Mouse (Mus musculus) limb, embryonic 11.5 days (tissue): ENCODE data around the gene Dnajc13. TPM values are rescaled to one million over a fixed set of nuclear protein-coding genes. Genes with fewer than 3 reads are reported as not detected.

ENCODE experiments used
- ATAC-seq: fragments of 200-750 bp; cut with Nextera tagmentation; 2 replicates; pipeline ENCODE4 v1.8.0; 2017; ENCODE audit warnings: low read depth; ENCODE audit not compliant: insufficient number of reproducible peaks, low FRiP score, low TSS enrichment
- DNase-seq: peaks from one replicate; pipeline ENCODE4 v3.0.0-alpha.2; 2015; ENCODE audit warnings: low spot score
- H3K27ac ChIP-seq: fragments of 300-500 bp; sonication (generic); replicated peaks from 2 replicates; pipeline ENCODE4 v1.5.1; 2014; ENCODE audit warnings: low read depth, mild to moderate bottlenecking, low read length
- H3K27me3 ChIP-seq: fragments of 300-500 bp; sonication (generic); 2 replicates; pipeline ENCODE4 v1.6.1; 2014; ENCODE audit warnings: mild to moderate bottlenecking, low read length, mixed read lengths; ENCODE audit not compliant: control insufficient read depth, insufficient read depth
- H3K36me3 ChIP-seq: fragments of 300-500 bp; sonication (generic); 2 replicates; pipeline ENCODE4 v1.6.1; 2014; ENCODE audit warnings: mild to moderate bottlenecking, low read length, moderate library complexity, mixed read lengths; ENCODE audit not compliant: control insufficient read depth, insufficient read depth
- H3K4me1 ChIP-seq: fragments of 300-500 bp; sonication (generic); 2 replicates; pipeline ENCODE4 v1.6.1; 2014; ENCODE audit warnings: low read length, mixed read lengths; ENCODE audit not compliant: control insufficient read depth, insufficient read depth
- H3K4me2 ChIP-seq: fragments of 300-500 bp; sonication (generic); 2 replicates; pipeline ENCODE4 v1.6.1; 2014; ENCODE audit warnings: low read depth, mild to moderate bottlenecking, moderate library complexity; ENCODE audit not compliant: severe bottlenecking
- H3K4me3 ChIP-seq: fragments of 300-500 bp; sonication (generic); 2 replicates; pipeline ENCODE4 v1.5.1; 2014; ENCODE audit warnings: low read depth, low read length
- H3K9ac ChIP-seq: fragments of 300-500 bp; sonication (generic); 2 replicates; pipeline ENCODE4 v1.6.1; 2014; ENCODE audit warnings: mild to moderate bottlenecking, low read length
- H3K9me3 ChIP-seq: fragments of 300-500 bp; sonication (generic); 2 replicates; pipeline ENCODE4 v1.6.1; 2016; ENCODE audit warnings: low read length; ENCODE audit not compliant: control insufficient read depth
- WGBS: fragments of 180-500 bp; shearing (Covaris S2); extraction: QIAGEN DNeasy Blood & Tissue Kit; methylation state at CpG from one replicate; pipeline ENCODE4 v1.1.7; 2014; 5-methylcytosine and 5-hydroxymethylcytosine counted together
- polyA plus RNA-seq: library from polyadenylated mRNA; unstranded; fragments of >200 nt; fragmentation: Nextera tagmentation; extraction: Ambion mirVana; gene quantifications from 2 replicates; pipeline ENCODE4 v1.2.1, GENCODE M21; 2014

The Dnajc13 gene
- polyA plus RNA-seq: 27.3 and 27.7 TPM in 2 replicates

DNA sequence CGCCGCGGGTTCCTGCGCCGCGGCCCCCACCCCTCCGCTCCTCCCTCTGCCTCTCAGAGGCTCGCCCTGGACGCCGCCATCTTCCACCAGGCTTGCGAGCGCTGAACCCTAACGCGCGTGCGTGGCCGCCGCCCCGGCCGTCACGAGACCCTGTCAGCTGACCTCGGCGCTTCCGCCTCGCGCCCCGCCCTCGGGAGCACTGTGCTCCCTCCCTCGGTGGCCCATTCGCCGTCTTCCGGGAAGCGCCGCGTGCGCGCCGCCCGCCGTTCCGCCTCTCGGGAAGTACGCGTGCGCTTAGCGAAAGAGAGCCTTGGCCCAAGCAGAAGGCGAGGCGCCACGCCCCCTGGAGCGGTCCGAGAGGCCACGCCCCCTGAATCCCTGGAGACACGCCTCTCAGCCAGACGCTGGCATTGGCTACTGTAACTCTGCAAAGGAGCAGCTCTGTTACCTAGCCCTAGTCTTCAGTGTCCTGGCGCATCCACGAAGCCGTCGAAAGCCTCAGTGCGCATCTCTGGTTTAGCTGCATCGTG, at the start of gene Dnajc13:
TSS of gene Dnajc13 (minus strand) at position 108 of the 530 bp plus-strand sequence.
- ATAC-seq (peak; percentile 97), DNase-seq (peak; percentile 97)
- H3K9me3 ChIP-seq: no peaks in the 10 kb centered on the region
- H3K4me1 ChIP-seq: peaks cover 7% of the 10 kb centered on the region; the same call in 1 of the 2 replicates
- H3K36me3 ChIP-seq: no peaks in the 10 kb centered on the region
- H3K27me3 ChIP-seq: no peaks in the 10 kb centered on the region
- H3K9ac ChIP-seq: peak within 1 kb of the TSS; percentile 89
- under 1% methylated on average over 59 of the region's 60 CpGs for WGBS
- H3K27ac ChIP-seq: peak within 1 kb of the TSS; percentile 75; the same call in 1 of the 2 replicates
- peak within 1 kb of the TSS; percentile 74 for H3K4me2 ChIP-seq
- H3K4me3 ChIP-seq: peak within 1 kb of the TSS; percentile 93

DNA sequence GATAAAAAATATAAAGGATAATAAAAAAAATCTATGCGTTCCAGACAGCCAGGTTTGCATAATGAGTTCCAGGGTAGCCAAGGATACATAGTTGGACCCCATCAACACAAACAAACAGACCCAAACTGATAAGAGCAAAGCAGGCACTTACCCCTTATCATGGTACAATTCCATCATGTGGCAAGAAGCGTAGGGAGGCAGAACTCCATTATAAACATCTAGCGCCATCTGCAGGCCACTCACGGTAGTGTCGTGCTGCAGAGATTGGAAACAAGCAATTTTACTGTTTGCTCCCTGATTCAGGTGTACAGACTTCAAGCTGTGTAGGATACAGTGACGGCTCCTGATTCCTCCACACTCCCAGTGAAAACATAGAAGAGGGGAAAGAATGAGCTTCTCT, 44.0 kb upstream of the Dnajc13 start:
- Histone ChIP-seq H3K4me3 (no peak overlapping the region), H3K4me2 (no peak overlapping the region), H3K9me3 (no peaks in the 10 kb centered on the region), H3K27me3 (no peaks in the 10 kb centered on the region), H3K36me3 (no peaks in the 10 kb centered on the region), H3K27ac (no peak overlapping the region), H3K9ac (no peak overlapping the region), H3K4me1 (no peaks in the 10 kb centered on the region)
- ATAC-seq (no peak), DNase-seq (peak; percentile 88)
- WGBS: 13% methylated on average over 6 of the region's 6 CpGs

DNA sequence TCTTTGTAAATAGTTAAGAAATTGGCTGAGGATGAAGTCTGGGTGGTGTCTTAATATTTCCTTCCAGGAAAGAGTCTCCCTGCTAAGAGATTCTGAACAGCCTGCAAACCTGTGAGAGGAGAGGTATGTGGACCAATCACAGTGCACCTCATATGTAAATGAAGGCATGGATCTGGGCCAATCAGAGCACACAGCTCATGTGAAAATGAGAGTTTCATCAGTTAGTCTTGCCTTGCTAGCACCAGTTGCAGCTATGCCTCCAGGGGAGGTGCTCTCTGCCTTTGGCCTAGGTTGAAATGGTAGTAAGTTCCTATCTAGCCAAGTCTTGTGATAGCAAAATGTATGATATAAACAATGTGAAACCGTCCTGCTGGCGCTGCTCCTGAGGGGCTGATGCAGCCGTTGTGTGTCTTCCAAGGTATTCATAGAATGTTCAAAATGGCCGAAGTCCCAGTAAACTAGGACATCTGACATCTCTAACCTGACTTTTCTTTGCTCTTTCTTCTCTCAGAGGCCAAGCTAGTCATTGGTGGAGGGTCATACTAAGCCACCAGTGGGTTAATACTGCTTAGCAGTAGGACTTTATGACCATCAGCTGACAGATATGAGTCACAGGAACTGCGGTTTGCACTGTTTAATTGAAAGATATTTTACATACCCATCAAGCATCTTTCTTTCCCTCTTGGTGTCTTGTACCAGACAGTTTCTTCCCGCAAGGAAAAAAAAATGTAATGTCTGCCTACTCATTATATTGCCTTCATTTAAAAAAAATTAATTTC, 42.8 kb upstream of the Dnajc13 start:
- Histone ChIP-seq H3K4me2 (no peak overlapping the region), H3K9me3 (no peaks in the 10 kb centered on the region), H3K27ac (no peak overlapping the region), H3K4me3 (no peak overlapping the region), H3K4me1 (no peaks in the 10 kb centered on the region), H3K27me3 (no peaks in the 10 kb centered on the region), H3K36me3 (no peaks in the 10 kb centered on the region), H3K9ac (no peak overlapping the region)
- ATAC-seq (no peak), DNase-seq (no peak)
- 93% methylated on average over 6 of the region's 6 CpGs for WGBS

DNA sequence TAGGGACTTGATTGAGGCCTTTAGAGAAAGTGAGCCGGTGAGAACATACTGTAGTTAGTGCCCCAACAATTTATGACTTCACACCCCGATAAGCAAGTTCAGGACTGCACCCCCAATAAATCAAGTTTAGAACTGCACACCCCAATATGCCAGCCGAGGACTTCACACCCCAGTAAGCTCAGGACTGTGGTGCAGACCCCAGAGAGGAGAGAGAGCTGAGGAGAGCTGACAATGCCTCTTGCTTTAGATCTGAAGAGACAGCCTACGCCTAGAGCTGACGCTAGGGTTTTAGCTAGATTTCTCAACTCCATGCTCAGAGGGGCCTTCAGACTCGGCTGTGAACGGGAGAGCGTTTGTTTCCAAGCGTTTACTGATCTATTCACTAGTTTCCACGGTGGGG, 42.1 kb upstream of the Dnajc13 start:
- H3K36me3 ChIP-seq: no peaks in the 10 kb centered on the region
- H3K27ac ChIP-seq: no peak overlapping the region
- no peaks in the 10 kb centered on the region for H3K9me3 ChIP-seq
- no peaks in the 10 kb centered on the region for H3K27me3 ChIP-seq
- DNase-seq: no peak
- H3K9ac ChIP-seq: no peak overlapping the region
- H3K4me3 ChIP-seq: no peak overlapping the region
- ATAC-seq: no peak
- WGBS: 71% methylated on average over 10 of the region's 10 CpGs
- no peaks in the 10 kb centered on the region for H3K4me1 ChIP-seq
- H3K4me2 ChIP-seq: no peak overlapping the region

DNA sequence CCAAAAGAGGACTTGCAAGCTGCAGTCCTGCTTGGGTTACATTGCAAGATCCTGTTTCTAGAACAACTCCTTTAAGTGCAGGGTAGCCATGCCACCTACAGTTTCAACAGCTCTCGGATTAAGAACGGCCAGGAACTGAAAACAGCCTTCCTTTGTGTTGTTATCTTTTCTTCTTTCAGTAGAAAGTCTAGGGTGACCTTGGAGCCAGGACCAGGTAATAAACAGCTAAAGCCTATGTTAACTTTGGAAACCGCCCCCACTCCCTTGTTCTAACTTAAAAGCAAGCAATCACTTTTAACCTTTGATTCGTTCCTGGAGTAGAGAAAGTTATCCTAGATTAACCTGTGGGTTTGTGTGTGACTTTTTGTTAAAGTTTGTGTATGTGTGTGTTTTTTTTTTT, 41.6 kb upstream of the Dnajc13 start:
- H3K9me3 ChIP-seq: no peaks in the 10 kb centered on the region

DNA sequence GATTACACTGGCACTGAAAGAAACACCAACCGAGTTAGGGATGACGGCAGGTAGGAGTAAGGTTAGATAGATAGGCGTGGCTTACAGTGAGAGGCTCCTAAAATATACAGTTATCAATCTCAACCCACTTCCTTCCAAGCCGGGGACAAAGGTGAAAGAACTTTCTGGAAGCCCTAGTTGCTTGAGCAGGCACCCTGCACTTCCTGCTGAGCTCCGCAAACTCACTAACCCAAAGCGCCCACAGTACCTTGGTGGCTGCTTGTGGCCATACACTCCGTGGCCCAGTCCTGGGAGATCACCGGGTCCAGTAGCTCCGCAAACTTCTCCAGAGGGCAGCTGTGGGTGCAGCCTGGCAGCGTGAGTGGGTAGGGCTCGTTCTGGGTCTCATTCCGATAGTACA, 37.8 kb upstream of the Dnajc13 start:
- WGBS: 85% methylated on average over 12 of the region's 12 CpGs
- DNase-seq (no peak), ATAC-seq (no peak)
- Histone ChIP-seq H3K4me2 (no peak overlapping the region), H3K9ac (no peak overlapping the region), H3K9me3 (no peaks in the 10 kb centered on the region), H3K4me3 (no peak overlapping the region), H3K36me3 (no peaks in the 10 kb centered on the region), H3K4me1 (no peaks in the 10 kb centered on the region), H3K27ac (no peak overlapping the region), H3K27me3 (no peaks in the 10 kb centered on the region)

More for the DNA sequence above, 41.6 kb upstream of the Dnajc13 start:
- no peak overlapping the region for H3K27ac ChIP-seq
- H3K4me1 ChIP-seq: no peaks in the 10 kb centered on the region
- 76% methylated on average over 4 of the region's 4 CpGs for WGBS
- H3K36me3 ChIP-seq: no peaks in the 10 kb centered on the region
- H3K27me3 ChIP-seq: no peaks in the 10 kb centered on the region
- ATAC-seq (no peak), DNase-seq (no peak)
- no peak overlapping the region for H3K4me2 ChIP-seq
- H3K9ac ChIP-seq: no peak overlapping the region
- no peak overlapping the region for H3K4me3 ChIP-seq

DNA sequence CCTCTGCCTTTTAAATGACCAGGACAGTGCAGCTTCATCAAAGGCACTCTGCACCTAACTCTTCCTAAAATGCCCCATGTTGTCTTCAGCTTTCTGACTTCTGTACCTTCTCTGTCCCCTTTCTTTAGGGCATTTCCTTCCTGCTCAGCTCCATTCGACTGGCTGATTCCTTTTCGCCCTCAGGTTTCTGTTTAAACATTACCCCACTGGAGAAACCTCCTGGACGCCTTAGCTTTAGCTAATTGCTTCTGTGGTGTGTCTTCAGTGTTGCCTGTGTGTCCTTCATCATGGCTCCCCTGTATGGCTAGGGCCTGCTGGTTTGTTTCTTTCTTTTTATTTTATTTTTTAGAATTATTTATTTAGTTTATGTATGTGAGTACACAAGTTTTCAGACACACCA, 34.3 kb upstream of the Dnajc13 start:
- 83% methylated on average over 3 of the region's 3 CpGs for WGBS
- Histone ChIP-seq H3K27ac (no peak overlapping the region), H3K27me3 (no peaks in the 10 kb centered on the region), H3K9ac (no peak overlapping the region), H3K4me2 (no peak overlapping the region), H3K4me3 (no peak overlapping the region), H3K9me3 (no peaks in the 10 kb centered on the region), H3K36me3 (no peaks in the 10 kb centered on the region), H3K4me1 (no peaks in the 10 kb centered on the region)
- no peak for ATAC-seq
- DNase-seq: no peak

DNA sequence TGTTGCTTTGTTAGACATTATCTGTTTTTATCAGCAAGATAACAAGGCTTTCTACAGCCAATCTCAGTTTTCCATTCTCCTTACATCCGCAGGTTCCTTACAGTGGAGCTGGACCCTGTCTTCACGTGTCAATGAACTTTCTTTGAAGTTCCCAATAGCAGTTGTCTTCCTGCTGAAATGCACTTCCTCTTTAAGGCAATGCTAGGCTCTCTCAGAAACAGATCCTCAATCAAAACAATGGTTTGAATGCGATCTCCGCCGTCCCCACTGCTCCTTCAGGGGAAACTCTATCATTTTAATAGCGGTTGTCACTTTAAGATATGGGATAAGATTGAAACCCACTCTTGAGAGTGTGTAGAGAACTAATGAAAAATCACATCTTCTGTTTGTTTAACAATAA, 22.2 kb upstream of the Dnajc13 start:
- H3K9ac ChIP-seq: no peak overlapping the region
- H3K4me2 ChIP-seq: no peak overlapping the region
- H3K4me3 ChIP-seq: no peak overlapping the region
- no peak for ATAC-seq
- H3K27ac ChIP-seq: no peak overlapping the region
- no peaks in the 10 kb centered on the region for H3K27me3 ChIP-seq
- no peak for DNase-seq
- H3K9me3 ChIP-seq: no peaks in the 10 kb centered on the region
- no peaks in the 10 kb centered on the region for H3K4me1 ChIP-seq
- no peaks in the 10 kb centered on the region for H3K36me3 ChIP-seq
- WGBS: 71% methylated on average over 6 of the region's 6 CpGs
